Mouse (Mus musculus): ENCODE measurements around the gene Gabpb2.

DNA sequence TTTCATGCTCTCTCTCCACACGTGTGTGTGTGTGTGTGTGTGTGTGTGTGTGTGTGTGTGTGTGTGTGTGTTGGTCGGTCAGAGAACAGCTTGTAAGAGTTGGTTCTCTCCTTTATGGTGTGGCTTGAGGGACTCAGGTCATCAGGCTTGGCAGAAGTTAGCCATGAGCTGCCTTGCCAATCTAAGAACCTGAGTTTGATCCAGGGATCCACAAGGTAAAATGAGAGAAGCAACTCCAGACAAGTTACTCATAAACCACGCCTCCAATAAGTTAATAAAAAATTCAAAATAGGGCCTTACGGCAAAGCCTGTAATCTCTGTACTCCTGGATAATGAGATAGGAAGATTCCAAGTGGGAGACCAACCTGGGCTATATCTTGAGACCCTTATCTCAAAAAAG lies 9.4 kb downstream of the Gabpb2 start:
- TF ChIP-seq CTCF (conservative IDR thresholded peaks at IDR 0.05; ENCODE audit: low read length): no peak
- no peak for TF ChIP-seq NANOG (IDR thresholded peaks at IDR 0.05; ENCODE audit: borderline replicate concordance, low read length)
- TF ChIP-seq POU5F1 (IDR thresholded peaks at IDR 0.05; ENCODE audit: borderline replicate concordance, low read length): no peak

All from E14TG2a.4 (cell line).